In genomic region chr17:62741702-62742101, GRCm38 (mm10) we compare ENCODE assay signal across 27 mouse cellular contexts.
DNase-seq lines count a peak whose midpoint lies in the region; ATAC-seq and TF ChIP-seq lines count a peak whose summit lies in the region.
"Had no signal": no experiment of that assay in that cellular context is flagged by ENCODE, and none has a peak within 500 bp of the region (broad histone marks: within the 10 kb centered on the region; RNA-seq: fewer than 3 reads in every experiment).

No protein-coding gene starts in this region.

- no peak overlapping the region for H3K4me3 ChIP-seq in kidney, postnatal 0 days (replicated peaks; ENCODE audit: low read depth, low read length)
- H3K4me3 ChIP-seq in kidney, embryonic 14.5 days (ENCODE audit: low read length), result no peak overlapping the region
- H3K4me3 ChIP-seq: embryonic facial prominence, embryonic 13.5 days; embryonic facial prominence, embryonic 15.5 days; erythroblast, embryonic 14.5 days; forebrain, embryonic 10.5 days; forebrain, embryonic 12.5 days had no signal

- no peak overlapping the region for H3K4me2 ChIP-seq in kidney, postnatal 0 days (ENCODE audit: low read length)
- H3K4me2 ChIP-seq in kidney, embryonic 14.5 days (replicated peaks; ENCODE audit: low read depth, low read length), result no peak overlapping the region
- H3K4me2 ChIP-seq: embryonic facial prominence, embryonic 13.5 days; embryonic facial prominence, embryonic 15.5 days; forebrain, embryonic 12.5 days had no signal

- H3K27ac ChIP-seq in kidney, postnatal 0 days, result no peak overlapping the region
- no peak overlapping the region for H3K27ac ChIP-seq in kidney, embryonic 14.5 days (ENCODE audit: low read depth, low read length)
- H3K27ac ChIP-seq: embryonic facial prominence, embryonic 13.5 days; embryonic facial prominence, embryonic 15.5 days; forebrain, embryonic 10.5 days; forebrain, embryonic 12.5 days had no signal

- ATAC-seq in kidney, postnatal 0 days (replicated peaks; ENCODE audit: low FRiP score, low read depth), result no peak
- ATAC-seq in kidney, embryonic 14.5 days (ENCODE audit: low FRiP score, low TSS enrichment), result no peak
- peak; percentile 10 to 53; a peak in 1 of 4 replicates for ATAC-seq in hematopoietic stem cell, adult 5-6 weeks (replicated peaks in 1 of 2; ENCODE audit: insufficient read depth in 1 of 2, low FRiP score in 2 of 2, low TSS enrichment in 1 of 2, low read depth in 1 of 2, poor library complexity in 2 of 2, severe bottlenecking in 2 of 2)
- ATAC-seq: CD4-positive, CD25-positive, alpha-beta regulatory T cell, adult 4 months; forebrain, embryonic 14.5 days; forebrain, embryonic 16.5 days had no signal

- TF ChIP-seq CTCF in kidney, postnatal 0 days (IDR thresholded peaks at IDR 0.05; ENCODE audit: low read depth), result no peak

- H3K4me1 ChIP-seq in kidney, postnatal 0 days (replicated peaks; ENCODE audit: insufficient read depth, low read length), result 0 out of 2 replicates have a peak, but pooled peaks cover 5% of the 10 kb centered on the region
- H3K4me1 ChIP-seq in kidney, embryonic 14.5 days (ENCODE audit: control insufficient read depth, insufficient read depth, low read length), result peaks cover 4% of the 10 kb centered on the region; the same call in 1 of the 2 replicates
- H3K4me1 ChIP-seq: embryonic facial prominence, embryonic 15.5 days had no signal

- H3K9ac ChIP-seq in kidney, postnatal 0 days (ENCODE audit: low read depth, low read length), result no peak overlapping the region
- H3K9ac ChIP-seq in kidney, embryonic 14.5 days (ENCODE audit: low read depth, low read length), result no peak overlapping the region
- H3K9ac ChIP-seq: embryonic facial prominence, embryonic 13.5 days; embryonic facial prominence, embryonic 15.5 days; forebrain, embryonic 12.5 days had no signal

- H3K36me3 ChIP-seq in kidney, postnatal 0 days (ENCODE audit: insufficient read depth, low read length), result no peaks in the 10 kb centered on the region
- H3K36me3 ChIP-seq in kidney, embryonic 14.5 days (ENCODE audit: control insufficient read depth, insufficient read depth, low read length), result no peaks in the 10 kb centered on the region
- H3K36me3 ChIP-seq: embryonic facial prominence, embryonic 15.5 days; forebrain, embryonic 10.5 days; forebrain, embryonic 12.5 days; G1E had no signal

- no peaks in the 10 kb centered on the region for H3K9me3 ChIP-seq in kidney, postnatal 0 days (replicated peaks; ENCODE audit: low read length)
- no peaks in the 10 kb centered on the region; the same call in 1 of the 2 replicates for H3K9me3 ChIP-seq in kidney, embryonic 14.5 days (ENCODE audit: control insufficient read depth, low read length)
- H3K9me3 ChIP-seq: embryonic facial prominence, embryonic 15.5 days; forebrain, embryonic 10.5 days; forebrain, embryonic 12.5 days had no signal

- peak; percentile 46 for DNase-seq in kidney, postnatal 0 days (ENCODE audit: low spot score)
- DNase-seq in NIH3T3 (ENCODE audit: low read depth), result peak; percentile 57
- no peak for DNase-seq in embryo, embryonic 10 days (ENCODE audit: low spot score)
- DNase-seq in heart, postnatal 36 days, result no peak
- DNase-seq: adrenal gland, adult 2 months; adrenal gland, postnatal 10 days; adrenal gland, postnatal 25 days; B cell, adult 2 months; cerebellum, adult 11 months; cerebellum, adult 18-20 months; cerebellum, adult 8-10 months; cerebellum, adult 9-11 months; cerebellum, postnatal 14 days; cerebellum, postnatal 36 days; embryo, embryonic 11 days had no signal

- intact Hi-C loops in heart, postnatal 36 days (cut with DNase I), result no loop called here

- WGBS in kidney, postnatal 0 days, result 42% methylated on average over 5 of the region's 5 CpGs
- 50% methylated on average over 5 of the region's 5 CpGs for WGBS in kidney, embryonic 14.5 days

- H3K27me3 ChIP-seq in kidney, postnatal 0 days (ENCODE audit: insufficient read depth, low read length), result no peaks in the 10 kb centered on the region
- H3K27me3 ChIP-seq in kidney, embryonic 14.5 days (ENCODE audit: control insufficient read depth, insufficient read depth, low read length), result no peaks in the 10 kb centered on the region
- H3K27me3 ChIP-seq: CH12.LX; embryonic facial prominence, embryonic 13.5 days; embryonic facial prominence, embryonic 15.5 days had no signal

Comparison
In these comparisons a context has a peak if more than half of its experiments do, and no peak if none do; other contexts are left out.
1. ATAC-seq: peak in hematopoietic stem cell, adult 5-6 weeks (2 of 2); none in kidney, postnatal 0 days (single experiment) and kidney, embryonic 14.5 days (single experiment).
2. DNase-seq: peak in kidney, postnatal 0 days (single experiment) and NIH3T3 (single experiment); none in embryo, embryonic 10 days (single experiment) and heart, postnatal 36 days (0 of 2).